Mouse (Mus musculus): ENCODE measurements around the gene Klc2.

The Klc2 gene

DNA sequence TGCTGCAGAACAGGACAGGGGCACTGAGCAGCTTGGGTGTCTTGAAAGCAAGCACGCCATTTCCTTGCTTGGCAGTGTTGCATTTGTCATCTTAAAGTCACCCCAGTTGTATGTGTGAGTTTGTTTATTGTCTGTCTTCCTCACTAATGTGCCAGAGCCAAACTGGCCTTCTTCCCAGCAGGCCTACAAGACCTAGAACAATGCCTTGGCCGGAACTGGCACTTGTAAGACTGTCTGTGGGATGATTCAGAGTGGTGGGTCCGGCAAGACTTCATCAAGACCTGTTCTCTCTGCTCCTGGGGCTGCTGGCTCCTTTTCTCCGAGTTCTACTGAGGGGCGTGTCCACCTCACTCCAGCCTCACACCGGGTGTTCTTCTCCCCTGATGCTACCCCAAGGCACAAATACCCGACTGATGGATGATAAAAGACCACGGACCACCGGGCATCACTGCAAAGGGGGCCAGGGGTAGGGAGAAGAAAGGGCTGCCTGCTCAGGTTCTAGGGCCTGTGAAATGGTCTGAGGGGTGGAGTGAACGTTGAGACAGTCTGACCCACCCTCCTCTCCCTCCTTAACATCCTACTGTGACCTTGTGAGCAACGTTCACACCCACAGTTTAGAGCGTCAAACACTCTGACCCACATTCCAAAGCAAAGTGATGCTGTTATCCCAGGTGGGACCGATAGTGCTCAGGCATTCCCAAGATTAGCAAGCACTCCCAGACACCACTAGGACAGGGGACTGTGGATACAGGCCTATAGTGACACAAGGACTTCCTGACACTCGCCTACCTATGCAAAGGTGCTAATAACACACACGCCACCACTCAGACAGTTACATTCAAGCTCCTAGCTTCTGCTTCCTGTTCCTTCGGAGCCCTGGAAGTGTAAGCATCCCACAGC is 60.2 kb downstream of the Klc2 start:
- ChIA-PET CTCF (interaction anchor here in 3 of 4 experiments (0.6 to 11.3 kb wide), 16 partner anchors 8 to 443 kb away, joined by 3 to 201 read pairs (median 6); partner anchors contain the start of genes Cd248 (in 2 of the 3), AC124502.3 (in 1 of the 3), B4gat1 (in 1 of the 3) and Lrfn4 (in 1 of the 3)), POLR2A (interaction anchor here (0.6 to 13.6 kb wide), 39 partner anchors 7 to 433 kb away, joined by 3 to 197 read pairs (median 4); partner anchors contain the start of genes AC124502.3 (in 3 of the 4), B4gat1 (in 3 of the 4), Rin1 (in 3 of the 4) and Slc29a2 (in 3 of the 4))

Measured in embryonic stem cell, embryonic (primary cell).